Mouse (Mus musculus) bone marrow, adult 2 months (tissue): ENCODE measurements around the gene Olfml2a.

Experiments used
- CTCF ChIP-seq: fragments of 200-500 bp; IDR thresholded peaks from 2 replicates; pipeline ENCODE4 v1.5.1; 2011; ENCODE audit warnings: low read length, control low read depth; ENCODE audit not compliant: control insufficient read depth, insufficient read depth
- POLR2A ChIP-seq: fragments of 200-500 bp; IDR thresholded peaks from 2 replicates; pipeline ENCODE4 v1.6.1; 2011; ENCODE audit warnings: low read depth, mild to moderate bottlenecking, control low read depth, low read length, borderline replicate concordance; ENCODE audit not compliant: control insufficient read depth

GRCm38 (mm10) chr2:38938007-38938406 is 6.2 kb downstream of the Olfml2a start:
- TF ChIP-seq POLR2A (no peak), CTCF (no peak)
